Mouse (Mus musculus) embryonic facial prominence, embryonic 10.5 days (tissue): ENCODE measurements around the gene H1f0. TPM values are rescaled to one million over a fixed set of nuclear protein-coding genes. Genes with fewer than 3 reads are reported as not detected.

Source experiments
- DNase-seq: peaks from one replicate; pipeline ENCODE4 v3.0.0-alpha.2; 2017; ENCODE audit warnings: low spot score
- H3K27ac ChIP-seq: fragments of 300-500 bp; sonication (generic); replicated peaks from 2 replicates; pipeline ENCODE4 v1.5.1; 2016; ENCODE audit warnings: mild to moderate bottlenecking
- H3K27me3 ChIP-seq: fragments of 300-500 bp; sonication (generic); replicated peaks from 2 replicates; pipeline ENCODE4 v1.6.1; 2016; ENCODE audit warnings: low read depth, mild to moderate bottlenecking; ENCODE audit not compliant: poor library complexity, severe bottlenecking
- H3K36me3 ChIP-seq: fragments of 300-500 bp; sonication (generic); replicated peaks from 2 replicates; pipeline ENCODE4 v1.6.1; 2016; ENCODE audit warnings: mild to moderate bottlenecking, moderate library complexity
- H3K4me1 ChIP-seq: fragments of 300-500 bp; sonication (generic); 2 replicates; pipeline ENCODE4 v1.6.1; 2016
- H3K4me3 ChIP-seq: fragments of 300-500 bp; sonication (generic); 2 replicates; pipeline ENCODE4 v1.5.1; 2016; ENCODE audit warnings: mild to moderate bottlenecking, moderate library complexity
- H3K9me3 ChIP-seq: fragments of 300-500 bp; sonication (generic); 2 replicates; pipeline ENCODE4 v1.6.1; 2016; ENCODE audit warnings: mild to moderate bottlenecking
- WGBS: fragments of 180-500 bp; shearing (Covaris S2); methylation state at CpG from one replicate; pipeline ENCODE4 v1.1.7; 2016; 5-methylcytosine and 5-hydroxymethylcytosine counted together
- polyA plus RNA-seq: library from polyadenylated mRNA; unstranded; fragments of >200 nt; fragmentation: Nextera tagmentation; extraction: Ambion mirVana; gene quantifications from 2 replicates; pipeline ENCODE4 v1.2.1, GENCODE M21; 2016

H1f0 gene
- polyA plus RNA-seq = 371 and 392 TPM in 2 replicates

DNA sequence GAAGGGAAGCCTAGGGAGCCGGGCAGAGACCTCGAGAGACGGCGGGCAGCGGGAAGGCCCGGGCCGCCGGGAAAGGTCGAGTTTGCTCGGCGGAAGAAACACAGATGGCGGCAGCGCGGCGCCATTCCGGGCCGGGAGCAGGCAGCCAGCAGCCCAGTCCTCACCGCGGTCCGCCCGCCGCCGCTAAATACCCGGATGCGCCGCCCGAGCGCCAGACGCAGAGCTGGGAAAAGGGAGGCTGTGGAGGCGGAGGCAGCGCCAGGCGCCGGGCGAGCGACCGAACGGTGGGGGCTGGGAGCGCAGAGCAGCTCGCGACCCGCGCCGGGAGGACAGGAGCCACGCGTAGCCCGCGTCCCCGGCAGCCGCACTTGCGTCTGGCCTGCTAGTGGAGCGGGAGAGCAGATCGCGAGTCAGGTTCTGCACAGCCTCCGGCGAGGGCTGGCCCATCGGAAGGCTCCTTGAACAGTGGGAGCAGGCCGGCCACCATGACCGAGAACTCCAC lies at the start of gene H1f0:
TSS of gene H1f0 (plus strand) at position 214 of the 502 bp plus-strand sequence.
- H3K36me3 ChIP-seq = no peaks in the 10 kb centered on the region
- WGBS = under 1% methylated on average over 58 of the region's 58 CpGs
- H3K9me3 ChIP-seq = no peaks in the 10 kb centered on the region
- H3K4me1 ChIP-seq = peaks cover 72% of the 10 kb centered on the region
- peak within 1 kb of the TSS; percentile 84 for H3K4me3 ChIP-seq
- DNase-seq = peak; percentile 96
- peak within 1 kb of the TSS; percentile 100 for H3K27ac ChIP-seq
- peaks cover 32% of the 10 kb centered on the region for H3K27me3 ChIP-seq

DNA sequence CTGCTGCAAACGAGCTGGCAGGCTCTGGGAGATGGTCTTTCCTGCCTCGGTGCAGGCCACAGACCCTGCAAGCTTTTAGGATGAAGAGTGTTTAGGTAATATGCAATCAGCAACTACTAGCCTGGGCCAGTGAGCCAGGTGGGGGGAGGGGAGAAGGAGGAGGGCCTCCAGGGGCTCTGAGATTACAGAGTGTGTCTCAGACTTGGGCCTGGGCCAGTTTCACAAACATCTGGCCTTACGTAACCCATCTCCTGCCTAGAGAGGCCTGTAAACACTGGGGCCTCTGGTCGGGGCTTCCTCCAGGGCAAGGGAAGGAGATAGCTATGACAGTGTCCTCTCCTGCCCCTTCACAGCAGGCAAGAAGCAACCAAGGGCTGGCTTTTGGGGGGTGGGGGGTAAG lies 49.4 kb upstream of the H1f0 start:
- H3K4me1 ChIP-seq = peaks cover 53% of the 10 kb centered on the region
- DNase-seq = peak; percentile 76
- H3K4me3 ChIP-seq = peak overlapping the region; percentile 26; the same call in 1 of the 2 replicates
- WGBS = 19% methylated on average over 4 of the region's 4 CpGs
- H3K27ac ChIP-seq = peak overlapping the region; percentile 81
- no peaks in the 10 kb centered on the region for H3K27me3 ChIP-seq
- H3K36me3 ChIP-seq = peaks cover 25% of the 10 kb centered on the region
- H3K9me3 ChIP-seq = no peaks in the 10 kb centered on the region

DNA sequence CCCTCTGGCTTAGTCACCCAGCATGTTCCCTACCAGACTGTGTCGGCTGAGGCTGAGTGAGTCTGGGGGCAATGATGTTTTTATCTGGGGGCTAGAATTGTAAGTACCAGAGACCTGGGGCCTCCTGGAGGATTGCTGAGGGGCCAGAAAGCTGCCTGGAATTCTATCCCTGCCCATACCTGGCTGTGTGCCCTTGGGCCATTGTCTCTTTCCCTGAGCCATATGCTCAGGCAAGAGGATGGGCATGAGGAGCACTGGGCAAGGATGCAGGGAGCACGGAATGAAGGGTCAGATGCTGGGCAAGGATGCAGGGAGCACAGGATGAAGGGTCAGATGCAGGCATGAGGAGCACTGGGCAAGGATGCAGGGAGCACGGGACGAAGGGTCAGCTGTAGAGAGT lies 48.2 kb upstream of the H1f0 start:
- WGBS = 90% methylated on average over 4 of the region's 4 CpGs
- no peaks in the 10 kb centered on the region for H3K27me3 ChIP-seq
- DNase-seq = no peak

DNA sequence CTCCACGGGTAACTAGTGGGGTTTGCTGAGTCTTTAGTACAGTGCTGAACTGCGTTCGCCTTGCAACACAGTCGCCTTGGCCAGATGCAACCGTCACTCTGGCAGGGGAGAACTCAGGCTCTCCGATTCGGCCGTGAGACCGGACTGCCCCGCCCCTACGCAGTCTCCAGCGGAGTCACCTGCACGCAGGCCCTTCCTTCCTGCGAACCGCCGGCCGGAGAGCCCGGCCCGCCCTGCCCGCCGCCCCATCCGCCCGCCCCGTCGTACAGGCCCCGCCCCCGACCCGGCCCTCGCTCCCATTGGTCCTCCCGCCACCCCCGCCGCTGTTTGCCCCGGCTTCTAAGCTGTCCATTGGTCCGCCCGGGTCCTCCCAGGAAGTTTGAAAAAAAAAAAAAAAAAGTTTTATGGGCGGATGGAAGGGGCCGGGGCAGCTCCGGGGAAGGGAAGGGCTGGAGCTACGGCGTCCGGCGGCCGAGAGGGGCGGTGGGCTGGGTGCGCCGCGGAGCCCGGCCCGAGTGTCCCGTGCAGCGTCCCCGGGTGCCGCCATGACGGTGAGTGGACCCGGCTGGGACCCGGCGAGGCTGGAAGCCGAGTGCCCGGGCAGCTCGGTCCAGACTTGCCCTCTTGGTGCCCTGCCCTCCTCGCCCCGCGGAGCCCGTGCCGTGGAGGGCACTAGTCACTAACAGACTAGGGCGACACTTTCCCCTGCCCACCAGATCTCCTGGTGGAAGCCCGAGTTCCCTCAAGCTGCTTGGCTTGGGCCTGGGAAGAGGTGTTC lies 45.4 kb upstream of the H1f0 start:
- peaks cover 17% of the 10 kb centered on the region for H3K36me3 ChIP-seq
- peak overlapping the region; percentile 93 for H3K27ac ChIP-seq
- H3K4me3 ChIP-seq = peak overlapping the region; percentile 95
- H3K9me3 ChIP-seq = no peaks in the 10 kb centered on the region
- WGBS = under 1% methylated on average over 67 of the region's 67 CpGs
- peak; percentile 97 for DNase-seq
- no peaks in the 10 kb centered on the region for H3K27me3 ChIP-seq
- peaks cover 84% of the 10 kb centered on the region for H3K4me1 ChIP-seq

More for the DNA sequence above, 48.2 kb upstream of the H1f0 start:
- no peaks in the 10 kb centered on the region for H3K9me3 ChIP-seq
- H3K27ac ChIP-seq = peak overlapping the region; percentile 81; the same call in 1 of the 2 replicates
- H3K4me3 ChIP-seq = no peak overlapping the region
- H3K36me3 ChIP-seq = peaks cover 13% of the 10 kb centered on the region
- H3K4me1 ChIP-seq = peaks cover 64% of the 10 kb centered on the region

DNA sequence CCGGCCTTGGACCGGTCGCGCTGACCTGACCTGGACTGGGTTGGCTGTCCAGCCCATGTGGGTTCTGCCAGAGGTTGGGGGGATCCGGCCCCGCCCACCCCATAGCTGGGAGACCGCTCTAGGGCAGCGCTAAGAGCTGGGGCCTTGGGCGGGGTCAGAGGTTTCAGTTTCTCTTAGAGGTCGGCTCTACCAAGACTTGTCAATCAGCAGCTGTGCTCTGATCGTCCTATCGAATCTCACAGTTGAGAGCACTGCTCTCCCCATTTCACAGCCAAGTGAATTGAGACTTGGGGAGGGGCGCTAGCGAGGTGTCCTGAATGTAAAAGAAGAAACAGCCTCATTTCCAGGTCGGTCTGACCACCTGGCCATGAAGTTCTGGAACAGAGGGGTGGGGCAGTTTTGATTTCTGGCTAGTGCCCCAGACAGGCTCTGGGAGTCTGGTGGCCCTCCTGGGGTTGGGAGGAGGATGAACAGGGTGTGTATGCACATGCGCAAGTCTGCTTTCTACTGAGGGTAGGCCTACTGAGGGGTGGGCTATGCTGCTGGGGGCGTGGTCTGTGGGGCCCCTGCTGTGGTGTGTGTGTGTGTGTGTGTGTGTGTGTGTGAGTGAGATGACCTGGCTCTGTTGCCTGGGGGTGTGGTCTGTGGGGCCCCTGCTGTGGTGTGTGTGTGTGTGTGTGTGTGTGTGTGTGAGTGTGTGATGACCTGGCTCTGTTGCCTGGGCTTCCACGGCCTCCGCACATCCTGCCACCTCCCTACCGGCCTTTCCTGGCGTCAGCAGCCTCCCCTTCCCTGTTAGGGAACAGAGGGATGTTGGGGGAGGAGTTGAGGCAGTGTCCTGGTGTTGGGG lies 44.6 kb upstream of the H1f0 start:
- peak overlapping the region; percentile 95 for H3K4me3 ChIP-seq
- H3K36me3 ChIP-seq = peaks cover 26% of the 10 kb centered on the region
- H3K4me1 ChIP-seq = peaks cover 75% of the 10 kb centered on the region
- 1% methylated on average over 21 of the region's 21 CpGs for WGBS
- H3K27me3 ChIP-seq = no peaks in the 10 kb centered on the region
- H3K9me3 ChIP-seq = no peaks in the 10 kb centered on the region
- H3K27ac ChIP-seq = peak overlapping the region; percentile 93
- DNase-seq = peak; percentile 81

DNA sequence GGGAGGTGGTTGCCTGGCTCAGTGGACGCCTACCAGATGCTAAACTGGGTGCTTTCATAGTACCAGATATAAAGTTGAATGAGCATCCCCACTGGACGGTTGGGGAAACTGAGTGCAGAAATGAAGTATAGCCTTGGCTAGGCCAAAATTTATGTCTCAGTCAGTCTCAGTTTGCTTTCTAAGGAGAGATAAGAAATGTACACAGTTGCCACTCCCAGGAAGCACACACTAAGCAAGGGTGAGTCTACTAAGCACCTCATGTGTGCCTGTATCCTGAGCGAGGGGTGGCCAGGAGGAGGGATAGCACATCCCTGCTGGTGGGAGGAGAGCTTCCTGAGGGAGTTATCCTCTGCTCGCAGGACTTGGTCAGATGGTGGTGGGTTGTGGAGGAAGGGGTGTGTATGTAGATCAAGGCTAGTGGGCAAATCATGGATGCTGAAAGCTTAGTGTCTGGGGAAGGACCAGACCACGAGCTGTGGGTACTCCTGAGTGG lies 43.9 kb upstream of the H1f0 start:
- peaks cover 69% of the 10 kb centered on the region for H3K4me1 ChIP-seq
- H3K4me3 ChIP-seq = peak overlapping the region; percentile 95
- 48% methylated on average over 5 of the region's 5 CpGs for WGBS
- peaks cover 32% of the 10 kb centered on the region for H3K36me3 ChIP-seq
- no peaks in the 10 kb centered on the region for H3K9me3 ChIP-seq
- peak overlapping the region; percentile 93 for H3K27ac ChIP-seq
- no peak for DNase-seq
- H3K27me3 ChIP-seq = no peaks in the 10 kb centered on the region

DNA sequence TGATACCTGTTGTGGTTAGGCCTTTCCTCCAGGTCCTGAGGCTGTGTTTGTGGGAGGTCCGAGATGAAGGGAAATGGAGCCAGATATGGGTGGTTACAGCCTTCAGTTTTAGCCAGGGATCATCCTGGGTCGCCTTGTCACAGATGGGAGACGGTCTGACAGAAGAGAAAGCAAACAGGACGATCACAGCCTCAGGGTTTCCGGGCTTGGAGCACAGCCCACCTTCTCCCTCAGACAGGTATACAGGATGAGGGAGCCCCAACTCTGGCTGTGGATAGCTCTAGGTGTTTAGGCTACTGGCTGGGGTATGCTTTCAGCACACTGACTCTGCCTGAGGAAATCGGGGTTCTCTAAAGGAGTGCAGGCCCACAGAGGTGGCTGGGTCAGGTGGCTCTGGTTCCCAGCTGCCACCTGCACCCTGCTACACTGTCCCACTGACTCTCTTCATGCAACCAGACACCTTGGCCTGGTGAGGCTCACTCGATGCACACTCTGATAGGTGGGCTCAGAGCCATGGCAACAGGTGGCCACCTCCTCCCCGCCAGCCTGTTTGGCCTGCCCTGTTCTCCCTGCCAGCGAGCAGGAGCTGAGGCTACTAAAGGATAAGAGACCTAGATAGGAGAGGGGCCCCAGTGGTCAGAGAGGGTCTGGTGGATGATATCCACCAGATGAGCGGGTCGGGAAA lies 41.6 kb upstream of the H1f0 start:
- Histone ChIP-seq H3K27ac (peak overlapping the region; percentile 59), H3K27me3 (no peaks in the 10 kb centered on the region), H3K4me3 (no peak overlapping the region; the same call in 1 of the 2 replicates), H3K4me1 (peaks cover 65% of the 10 kb centered on the region), H3K36me3 (peaks cover 56% of the 10 kb centered on the region), H3K9me3 (no peaks in the 10 kb centered on the region)
- peak; percentile 44 for DNase-seq
- 63% methylated on average over 11 of the region's 11 CpGs for WGBS

DNA sequence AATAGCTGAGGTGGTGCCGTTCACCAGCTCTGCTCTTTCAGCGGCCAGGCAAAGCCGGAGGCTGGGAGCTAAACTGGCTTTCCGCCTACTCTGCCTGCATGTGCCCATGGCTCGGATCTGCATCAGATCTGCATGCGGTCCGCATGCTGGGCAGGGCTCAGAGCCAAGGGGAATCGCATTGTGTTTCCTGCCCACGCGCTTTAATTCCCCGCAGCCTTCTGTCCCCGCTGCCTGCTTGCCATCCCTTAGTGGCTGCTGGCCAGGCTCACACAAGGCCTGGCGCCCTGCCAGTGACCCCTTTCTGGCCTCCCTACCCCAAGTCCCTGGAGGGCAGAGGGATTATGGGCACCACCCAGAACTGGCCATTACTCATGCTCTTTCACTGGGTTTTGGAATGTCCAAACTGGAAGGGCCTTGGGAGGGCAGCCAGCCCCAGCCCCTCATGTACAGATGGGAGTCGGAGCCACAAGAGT lies 39.7 kb upstream of the H1f0 start:
- Histone ChIP-seq H3K36me3 (peaks cover 74% of the 10 kb centered on the region), H3K4me1 (peaks cover 47% of the 10 kb centered on the region), H3K4me3 (no peak overlapping the region), H3K27me3 (no peaks in the 10 kb centered on the region), H3K27ac (no peak overlapping the region), H3K9me3 (no peaks in the 10 kb centered on the region)
- WGBS = 87% methylated on average over 14 of the region's 14 CpGs
- DNase-seq = no peak

DNA sequence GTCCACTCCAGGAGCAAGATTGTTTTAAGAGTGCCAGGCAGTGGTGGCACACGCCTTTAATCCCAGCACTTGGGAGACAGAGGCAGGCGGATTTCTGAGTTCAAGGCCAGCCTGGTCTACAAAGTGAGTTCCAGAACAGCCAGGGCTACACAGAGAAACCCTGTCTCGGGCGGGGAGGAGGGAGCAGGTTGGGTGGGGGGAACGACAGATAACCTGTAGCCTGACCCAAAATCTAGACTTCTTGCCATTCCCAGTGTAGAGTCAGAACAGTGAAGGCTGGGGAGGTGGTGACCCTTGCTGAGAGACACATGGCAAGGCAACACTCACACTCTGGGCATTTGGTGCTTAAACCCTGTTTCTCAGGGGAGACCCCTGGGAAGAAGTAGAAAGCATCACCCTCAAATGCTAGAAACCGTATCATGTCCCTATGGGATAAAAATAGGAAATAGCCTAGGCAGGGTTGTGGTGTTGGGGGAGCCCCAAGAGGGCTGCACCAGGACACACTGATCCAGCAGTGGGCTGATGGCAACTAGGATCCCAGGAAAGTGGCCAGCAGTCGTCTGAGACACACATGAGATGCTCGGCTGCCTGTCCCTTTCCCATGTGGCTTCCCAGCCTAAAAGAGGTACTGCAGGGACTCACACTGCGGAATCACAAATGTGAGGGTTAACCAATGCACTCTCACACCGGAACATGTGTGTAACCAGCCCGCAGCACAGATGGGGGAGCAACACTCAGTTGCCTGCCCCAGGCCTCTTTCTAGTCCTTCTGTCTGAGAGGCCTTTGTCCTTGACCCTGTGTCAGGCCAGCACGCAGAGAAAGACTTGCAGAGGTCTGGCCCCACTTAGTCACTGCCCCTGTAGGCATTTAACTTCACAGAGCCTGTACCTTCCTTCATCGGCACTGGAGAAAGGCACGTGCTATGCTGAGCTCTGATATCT lies 38.8 kb upstream of the H1f0 start:
- no peak for DNase-seq
- Histone ChIP-seq H3K27ac (no peak overlapping the region), H3K4me1 (peaks cover 38% of the 10 kb centered on the region), H3K9me3 (no peaks in the 10 kb centered on the region), H3K27me3 (no peaks in the 10 kb centered on the region), H3K4me3 (no peak overlapping the region), H3K36me3 (peaks cover 83% of the 10 kb centered on the region)
- 83% methylated on average over 14 of the region's 14 CpGs for WGBS

DNA sequence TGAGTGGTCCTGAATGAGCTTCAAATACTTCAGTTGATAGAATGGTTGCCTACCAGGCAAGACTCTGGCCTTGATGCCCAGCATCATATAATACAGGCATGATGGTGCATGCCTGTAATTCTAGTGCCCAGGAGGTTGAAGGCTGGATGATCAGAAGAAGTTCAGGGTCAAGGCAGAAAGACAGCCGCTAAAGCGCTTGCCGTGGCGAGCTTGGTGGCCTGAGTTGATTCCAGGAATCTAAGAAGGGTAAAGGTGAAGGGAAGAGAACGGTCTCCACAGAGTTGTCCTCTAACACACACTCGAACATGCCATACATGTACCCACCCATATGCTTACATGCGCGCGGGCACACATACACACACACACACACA lies 38.2 kb upstream of the H1f0 start:
- Histone ChIP-seq H3K27me3 (no peaks in the 10 kb centered on the region), H3K9me3 (no peaks in the 10 kb centered on the region), H3K4me3 (no peak overlapping the region), H3K36me3 (peaks cover 90% of the 10 kb centered on the region), H3K4me1 (peaks cover 32% of the 10 kb centered on the region), H3K27ac (no peak overlapping the region)
- no peak for DNase-seq
- 96% methylated on average over 9 of the region's 9 CpGs for WGBS

DNA sequence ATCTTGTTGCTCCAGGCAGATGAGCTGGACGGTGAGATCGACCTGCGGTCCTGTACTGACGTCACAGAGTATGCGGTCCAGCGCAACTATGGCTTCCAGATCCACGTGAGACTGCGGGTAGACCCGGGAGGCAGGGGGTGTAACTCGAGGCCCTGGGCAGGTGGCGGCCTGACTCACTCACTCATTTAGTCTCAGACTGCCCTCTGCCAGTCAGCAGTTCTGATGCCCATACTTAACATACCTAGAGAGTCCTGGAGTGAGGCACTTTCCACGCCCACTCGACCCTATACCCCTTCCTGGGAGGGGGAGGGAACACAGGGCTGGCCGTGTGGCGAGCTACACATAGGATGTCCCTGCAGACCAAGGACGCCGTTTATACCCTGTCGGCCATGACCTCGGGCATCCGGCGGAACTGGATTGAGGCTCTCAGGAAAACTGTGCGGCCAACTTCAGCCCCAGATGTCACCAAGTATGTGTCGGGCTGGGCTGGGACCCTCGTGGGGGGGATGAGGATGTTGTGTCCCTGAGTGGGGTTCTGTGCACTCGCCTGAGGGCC lies 37.2 kb upstream of the H1f0 start:
- no peak overlapping the region for H3K4me3 ChIP-seq

More for the DNA sequence above, 37.2 kb upstream of the H1f0 start:
- peaks cover 22% of the 10 kb centered on the region for H3K4me1 ChIP-seq
- no peak overlapping the region for H3K27ac ChIP-seq
- H3K27me3 ChIP-seq = no peaks in the 10 kb centered on the region
- WGBS = 93% methylated on average over 25 of the region's 25 CpGs
- no peaks in the 10 kb centered on the region for H3K9me3 ChIP-seq
- H3K36me3 ChIP-seq = peaks cover 98% of the 10 kb centered on the region
- no peak for DNase-seq
